10 mouse cellular contexts compared by ENCODE assay signal in genomic region chr2:33347607-33348006, GRCm38 (mm10). TPM values are rescaled to one million over a fixed set of nuclear protein-coding genes. Genes with fewer than 3 reads are reported as not detected.
DNase-seq lines count a peak whose midpoint lies in the region; ATAC-seq lines count a peak whose summit lies in the region.
"Had no signal": no experiment of that assay in that cellular context is flagged by ENCODE, and none has a peak within 500 bp of the region (broad histone marks: within the 10 kb centered on the region; RNA-seq: fewer than 3 reads in every experiment).

No protein-coding gene starts in this region.

- H3K9me3 ChIP-seq in hindbrain, embryonic 10.5 days, result no peaks in the 10 kb centered on the region
- H3K9me3 ChIP-seq in hindbrain, embryonic 13.5 days, result no peaks in the 10 kb centered on the region
- H3K9me3 ChIP-seq: embryonic facial prominence, embryonic 12.5 days; limb, embryonic 15.5 days had no signal

- no peak for ATAC-seq in hindbrain, embryonic 13.5 days (ENCODE audit: low FRiP score)
- no peak for ATAC-seq in monocyte, adult 5-6 weeks (replicated peaks; ENCODE audit: insufficient number of reproducible peaks, low FRiP score, low TSS enrichment, poor library complexity, severe bottlenecking)

- H3K4me2 ChIP-seq in hindbrain, embryonic 13.5 days, result no peak overlapping the region
- H3K4me2 ChIP-seq: embryonic facial prominence, embryonic 12.5 days; limb, embryonic 15.5 days had no signal

- intact Hi-C loops in gastrocnemius, postnatal 14 days (cut with DNase I; ENCODE audit: low total_unique reads), result loop anchor here (2.0 kb wide), 1 partner anchor 193 kb away; no protein-coding TSS in a partner anchor

- 31% methylated on average over 3 of the region's 3 CpGs for WGBS in hindbrain, embryonic 10.5 days
- WGBS in hindbrain, embryonic 13.5 days, result 32% methylated on average over 3 of the region's 3 CpGs

- H3K9ac ChIP-seq in hindbrain, embryonic 13.5 days, result no peak overlapping the region
- H3K9ac ChIP-seq: embryonic facial prominence, embryonic 12.5 days; limb, embryonic 15.5 days had no signal

- H3K4me3 ChIP-seq in hindbrain, embryonic 10.5 days, result no peak overlapping the region
- H3K4me3 ChIP-seq in hindbrain, embryonic 13.5 days, result no peak overlapping the region
- H3K4me3 ChIP-seq: embryonic facial prominence, embryonic 12.5 days; limb, embryonic 15.5 days had no signal

- peaks cover 38% of the 10 kb centered on the region for H3K4me1 ChIP-seq in hindbrain, embryonic 10.5 days (replicated peaks)
- H3K4me1 ChIP-seq in hindbrain, embryonic 13.5 days (replicated peaks), result peaks cover 58% of the 10 kb centered on the region

- no peak overlapping the region for H3K27ac ChIP-seq in hindbrain, embryonic 10.5 days
- no peak overlapping the region for H3K27ac ChIP-seq in hindbrain, embryonic 13.5 days
- H3K27ac ChIP-seq: embryonic facial prominence, embryonic 12.5 days; limb, embryonic 15.5 days had no signal

- H3K27me3 ChIP-seq in hindbrain, embryonic 10.5 days (ENCODE audit: insufficient read depth, poor library complexity, severe bottlenecking), result no peaks in the 10 kb centered on the region
- H3K27me3 ChIP-seq in hindbrain, embryonic 13.5 days, result no peaks in the 10 kb centered on the region
- H3K27me3 ChIP-seq: limb, embryonic 15.5 days had no signal

- peak; percentile 52 for DNase-seq in hindbrain, embryonic 10.5 days (ENCODE audit: low spot score)
- DNase-seq in right cerebral cortex, postnatal 14 days, result peak; percentile 78
- no peak for DNase-seq in right cerebral cortex, postnatal 36 days (ENCODE audit: low spot score in 2 of 2)
- peak; percentile 70 for DNase-seq in brain, adult 2 months (ENCODE audit: low read depth, low spot score)
- DNase-seq in gastrocnemius, postnatal 14 days, result peak; percentile 64
- peak; percentile 42 for DNase-seq in naive thymus-derived CD4-positive, alpha-beta T cell, adult 2 months (ENCODE audit: low read depth)

- H3K36me3 ChIP-seq in hindbrain, embryonic 10.5 days, result no peaks in the 10 kb centered on the region
- no peaks in the 10 kb centered on the region for H3K36me3 ChIP-seq in hindbrain, embryonic 13.5 days
- H3K36me3 ChIP-seq: embryonic facial prominence, embryonic 12.5 days; limb, embryonic 15.5 days had no signal

RNA-seq across cellular contexts. Expression of gene Ralgps1, which starts 23.7 kb away (rescaled TPM):
- polyA plus RNA-seq in hindbrain, embryonic 10.5 days (2016; fragmentation: Nextera tagmentation; extraction: Ambion mirVana), result 7.5 and 12.2 TPM in 2 replicates
- 37.3 and 39.7 TPM in 2 replicates for polyA plus RNA-seq in hindbrain, embryonic 13.5 days (2015; fragmentation: Nextera tagmentation; extraction: Ambion mirVana)
- 1 to 10 TPM; 2.7 to 3.3 TPM for total RNA-seq in gastrocnemius, postnatal 14 days (2021)
- total RNA-seq in monocyte, adult 5-6 weeks (2017), result 1.9 to 3.7 TPM (median 3.5 TPM) in 3 replicates

Comparison
In these comparisons a context has a peak if more than half of its experiments do, and no peak if none do; other contexts are left out.
1. DNase-seq: peak in hindbrain, embryonic 10.5 days (single experiment), right cerebral cortex, postnatal 14 days (single experiment), brain, adult 2 months (single experiment), gastrocnemius, postnatal 14 days (single experiment) and naive thymus-derived CD4-positive, alpha-beta T cell, adult 2 months (single experiment); none in right cerebral cortex, postnatal 36 days (0 of 2).